Mouse (Mus musculus): ENCODE data around the gene Gm10217. TPM values are rescaled to one million over a fixed set of nuclear protein-coding genes. Genes with fewer than 3 reads are reported as not detected.

Gene Gm10217
- not detected in 2 replicates for polyA plus RNA-seq (2015; fragmentation: Nextera tagmentation; extraction: Ambion mirVana)

- no peaks in the 10 kb centered on the region for H3K4me1 ChIP-seq
- H3K9ac ChIP-seq: no peak within 1 kb of the TSS
- H3K36me3 ChIP-seq: no peaks in the 10 kb centered on the region
- H3K27me3 ChIP-seq: no peaks in the 10 kb centered on the region
- no peak for ATAC-seq (ENCODE audit: insufficient number of reproducible peaks, low FRiP score, low TSS enrichment, low read depth)
- no peak within 1 kb of the TSS for H3K4me2 ChIP-seq (replicated peaks)
- no peak within 1 kb of the TSS for H3K4me3 ChIP-seq (replicated peaks)
- H3K9me3 ChIP-seq (replicated peaks): no peaks in the 10 kb centered on the region
- WGBS: 80% methylated on average over 3 of the region's 3 CpGs
- no peak within 1 kb of the TSS for H3K27ac ChIP-seq (replicated peaks)
Measured at GRCm38 (mm10) chr8:9863951-9864350, at the start of gene Gm10217. Gene Gm10217 (plus strand): TSS chr8:9864251.

GRCm38 (mm10) chr8:9824770-9825169 is 39.3 kb upstream of the Gm10217 start:
- Histone ChIP-seq H3K9ac (no peak overlapping the region), H3K4me2 (replicated peaks) (no peak overlapping the region), H3K4me3 (replicated peaks) (no peak overlapping the region), H3K9me3 (replicated peaks) (no peaks in the 10 kb centered on the region), H3K36me3 (no peaks in the 10 kb centered on the region), H3K4me1 (no peaks in the 10 kb centered on the region), H3K27ac (replicated peaks) (no peak overlapping the region), H3K27me3 (no peaks in the 10 kb centered on the region)
- 51% methylated on average over 8 of the region's 8 CpGs for WGBS
- ATAC-seq (ENCODE audit: insufficient number of reproducible peaks, low FRiP score, low TSS enrichment, low read depth): no peak

- 78% methylated on average over 3 of the region's 3 CpGs for WGBS
- ATAC-seq (ENCODE audit: insufficient number of reproducible peaks, low FRiP score, low TSS enrichment, low read depth): no peak
Measured at GRCm38 (mm10) chr8:9840257-9840656, 23.8 kb upstream of the Gm10217 start.

GRCm38 (mm10) chr8:9859286-9859685 is 4.8 kb upstream of the Gm10217 start:
- Histone ChIP-seq H3K9me3 (replicated peaks) (no peaks in the 10 kb centered on the region), H3K27ac (replicated peaks) (no peak overlapping the region), H3K4me1 (no peaks in the 10 kb centered on the region), H3K9ac (no peak overlapping the region), H3K27me3 (no peaks in the 10 kb centered on the region), H3K4me3 (replicated peaks) (no peak overlapping the region), H3K4me2 (replicated peaks) (no peak overlapping the region), H3K36me3 (no peaks in the 10 kb centered on the region)
- no peak for ATAC-seq (ENCODE audit: insufficient number of reproducible peaks, low FRiP score, low TSS enrichment, low read depth)
- WGBS: 22% methylated on average over 2 of the region's 2 CpGs

More at GRCm38 (mm10) chr8:9840257-9840656, 23.8 kb upstream of the Gm10217 start:
- H3K4me1 ChIP-seq: no peaks in the 10 kb centered on the region
- no peak overlapping the region for H3K4me3 ChIP-seq (replicated peaks)
- H3K9me3 ChIP-seq (replicated peaks): no peaks in the 10 kb centered on the region
- H3K36me3 ChIP-seq: no peaks in the 10 kb centered on the region
- H3K27me3 ChIP-seq: no peaks in the 10 kb centered on the region
- no peak overlapping the region for H3K4me2 ChIP-seq (replicated peaks)
- no peak overlapping the region for H3K9ac ChIP-seq
- H3K27ac ChIP-seq (replicated peaks): no peak overlapping the region

GRCm38 (mm10) chr8:9860539-9861203 is 3.4 kb upstream of the Gm10217 start:
- no peak overlapping the region for H3K27ac ChIP-seq (replicated peaks)
- 76% methylated on average over 10 of the region's 10 CpGs for WGBS
- H3K4me3 ChIP-seq (replicated peaks): no peak overlapping the region
- no peaks in the 10 kb centered on the region for H3K4me1 ChIP-seq
- no peak overlapping the region for H3K9ac ChIP-seq
- no peaks in the 10 kb centered on the region for H3K9me3 ChIP-seq (replicated peaks)
- H3K27me3 ChIP-seq: no peaks in the 10 kb centered on the region
- no peaks in the 10 kb centered on the region for H3K36me3 ChIP-seq
- no peak overlapping the region for H3K4me2 ChIP-seq (replicated peaks)
- no peak for ATAC-seq (ENCODE audit: insufficient number of reproducible peaks, low FRiP score, low TSS enrichment, low read depth)

- Histone ChIP-seq H3K9me3 (replicated peaks) (no peaks in the 10 kb centered on the region; the same call in 1 of the 2 replicates), H3K4me1 (no peaks in the 10 kb centered on the region), H3K4me3 (replicated peaks) (no peak overlapping the region), H3K27me3 (no peaks in the 10 kb centered on the region), H3K36me3 (no peaks in the 10 kb centered on the region), H3K9ac (no peak overlapping the region), H3K4me2 (replicated peaks) (no peak overlapping the region), H3K27ac (replicated peaks) (no peak overlapping the region)
- no peak for ATAC-seq (ENCODE audit: insufficient number of reproducible peaks, low FRiP score, low TSS enrichment, low read depth)
- 81% methylated on average over 9 of the region's 9 CpGs for WGBS
Measured at GRCm38 (mm10) chr8:9865150-9865549, 1.1 kb downstream of the Gm10217 start.

- whole genome bisulfite sequencing: 59% methylated on average over 3 of the region's 3 CpGs
- ATAC-seq (ENCODE audit: insufficient number of reproducible peaks, low FRiP score, low TSS enrichment, low read depth): no peak
- Histone ChIP-seq H3K4me3 (replicated peaks) (no peak overlapping the region), H3K27ac (replicated peaks) (no peak overlapping the region), H3K4me1 (no peaks in the 10 kb centered on the region), H3K36me3 (no peaks in the 10 kb centered on the region), H3K9me3 (replicated peaks) (no peaks in the 10 kb centered on the region; the same call in 1 of the 2 replicates), H3K4me2 (replicated peaks) (no peak overlapping the region), H3K27me3 (no peaks in the 10 kb centered on the region), H3K9ac (no peak overlapping the region)
Measured at GRCm38 (mm10) chr8:9868094-9868493, 4.0 kb downstream of the Gm10217 start.

GRCm38 (mm10) chr8:9876241-9876640 is 12.2 kb downstream of the Gm10217 start:
- no peak overlapping the region for H3K4me3 ChIP-seq (replicated peaks)
- H3K27me3 ChIP-seq: no peaks in the 10 kb centered on the region
- no peak overlapping the region for H3K27ac ChIP-seq (replicated peaks)
- WGBS: 78% methylated on average over 1 of the region's 1 CpGs
- H3K9ac ChIP-seq: no peak overlapping the region
- H3K4me1 ChIP-seq: no peaks in the 10 kb centered on the region
- H3K36me3 ChIP-seq: no peaks in the 10 kb centered on the region
- H3K4me2 ChIP-seq (replicated peaks): no peak overlapping the region
- no peaks in the 10 kb centered on the region for H3K9me3 ChIP-seq (replicated peaks)
- ATAC-seq (ENCODE audit: insufficient number of reproducible peaks, low FRiP score, low TSS enrichment, low read depth): no peak

GRCm38 (mm10) chr8:9879921-9880320 is 15.9 kb downstream of the Gm10217 start:
- H3K27me3 ChIP-seq: no peaks in the 10 kb centered on the region
- WGBS: 43% methylated on average over 4 of the region's 4 CpGs
- H3K4me2 ChIP-seq (replicated peaks): no peak overlapping the region
- no peak for ATAC-seq (ENCODE audit: insufficient number of reproducible peaks, low FRiP score, low TSS enrichment, low read depth)
- H3K36me3 ChIP-seq: no peaks in the 10 kb centered on the region
- no peak overlapping the region for H3K9ac ChIP-seq
- H3K27ac ChIP-seq (replicated peaks): no peak overlapping the region
- H3K9me3 ChIP-seq (replicated peaks): no peaks in the 10 kb centered on the region
- no peak overlapping the region for H3K4me3 ChIP-seq (replicated peaks)
- no peaks in the 10 kb centered on the region for H3K4me1 ChIP-seq

- H3K9me3 ChIP-seq (replicated peaks): no peaks in the 10 kb centered on the region
- H3K9ac ChIP-seq: no peak overlapping the region
- H3K4me1 ChIP-seq: no peaks in the 10 kb centered on the region
- H3K27ac ChIP-seq (replicated peaks): no peak overlapping the region
- WGBS: 74% methylated on average over 4 of the region's 4 CpGs
- no peak for ATAC-seq (ENCODE audit: insufficient number of reproducible peaks, low FRiP score, low TSS enrichment, low read depth)
- H3K4me2 ChIP-seq (replicated peaks): no peak overlapping the region
- H3K4me3 ChIP-seq (replicated peaks): no peak overlapping the region
- no peaks in the 10 kb centered on the region for H3K36me3 ChIP-seq
- no peaks in the 10 kb centered on the region for H3K27me3 ChIP-seq
Measured at GRCm38 (mm10) chr8:9886714-9887113, 22.7 kb downstream of the Gm10217 start.

- no peak overlapping the region for H3K4me3 ChIP-seq (replicated peaks)
- no peaks in the 10 kb centered on the region for H3K4me1 ChIP-seq
- H3K27me3 ChIP-seq: no peaks in the 10 kb centered on the region
- no peaks in the 10 kb centered on the region for H3K9me3 ChIP-seq (replicated peaks)
- no peak overlapping the region for H3K4me2 ChIP-seq (replicated peaks)
- H3K9ac ChIP-seq: no peak overlapping the region
- H3K36me3 ChIP-seq: no peaks in the 10 kb centered on the region
- H3K27ac ChIP-seq (replicated peaks): no peak overlapping the region
- ATAC-seq (ENCODE audit: insufficient number of reproducible peaks, low FRiP score, low TSS enrichment, low read depth): no peak
- 76% methylated on average over 2 of the region's 2 CpGs for WGBS
Measured at GRCm38 (mm10) chr8:9899199-9899598, 35.1 kb downstream of the Gm10217 start.

- no peaks in the 10 kb centered on the region for H3K27me3 ChIP-seq
Measured at GRCm38 (mm10) chr8:9899673-9900072, 35.6 kb downstream of the Gm10217 start.

More at GRCm38 (mm10) chr8:9899673-9900072, 35.6 kb downstream of the Gm10217 start:
- WGBS: 32% methylated on average over 3 of the region's 3 CpGs
- Histone ChIP-seq H3K4me2 (replicated peaks) (no peak overlapping the region), H3K9me3 (replicated peaks) (no peaks in the 10 kb centered on the region), H3K27ac (replicated peaks) (no peak overlapping the region), H3K9ac (no peak overlapping the region), H3K4me1 (no peaks in the 10 kb centered on the region), H3K36me3 (no peaks in the 10 kb centered on the region), H3K4me3 (replicated peaks) (no peak overlapping the region)
- ATAC-seq (ENCODE audit: insufficient number of reproducible peaks, low FRiP score, low TSS enrichment, low read depth): no peak

Measured in embryonic facial prominence, embryonic 15.5 days (tissue).